In genomic region chrX:157949256-157949655, GRCm38 (mm10) we compare ENCODE assay signal across 17 mouse cellular contexts.
"Had no signal": no experiment of that assay in that cellular context is flagged by ENCODE, and none has a peak within 500 bp of the region (broad histone marks: within the 10 kb centered on the region; RNA-seq: fewer than 3 reads in every experiment).

No protein-coding gene starts in this region.

- H3K27ac ChIP-seq: lung, embryonic 15.5 days; macrophage; midbrain, embryonic 13.5 days; midbrain, embryonic 15.5 days; neural tube, embryonic 12.5 days; stomach, embryonic 15.5 days; stomach, postnatal 0 days had no signal

- DNase-seq: lung, adult 2 months; lung, postnatal 14 days; lung, postnatal 36 days; right cerebral cortex, postnatal 14 days; thymus, adult 2 months; thymus, postnatal 25 days; thymus, postnatal 4 days had no signal

- H3K9ac ChIP-seq: lung, embryonic 15.5 days; midbrain, embryonic 13.5 days; midbrain, embryonic 15.5 days; neural tube, embryonic 12.5 days; stomach, embryonic 15.5 days had no signal

- H3K36me3 ChIP-seq: lung, embryonic 15.5 days; midbrain, embryonic 13.5 days; midbrain, embryonic 15.5 days; neural tube, embryonic 12.5 days; stomach, embryonic 15.5 days had no signal

- H3K4me1 ChIP-seq: lung, embryonic 15.5 days; megakaryocyte, embryonic 14.5 days; midbrain, embryonic 13.5 days; midbrain, embryonic 15.5 days; neural tube, embryonic 12.5 days; stomach, embryonic 15.5 days had no signal

- H3K9me3 ChIP-seq: lung, embryonic 15.5 days; megakaryocyte, embryonic 14.5 days; midbrain, embryonic 13.5 days; midbrain, embryonic 15.5 days; neural tube, embryonic 12.5 days; stomach, embryonic 15.5 days had no signal

- ATAC-seq: lung, postnatal 0 days; midbrain, embryonic 13.5 days; midbrain, embryonic 15.5 days had no signal

- H3K4me2 ChIP-seq: lung, embryonic 15.5 days; midbrain, embryonic 11.5 days; midbrain, embryonic 13.5 days; midbrain, embryonic 15.5 days; neural tube, embryonic 12.5 days; stomach, embryonic 15.5 days had no signal

- H3K4me3 ChIP-seq: lung, embryonic 15.5 days; megakaryocyte, embryonic 14.5 days; midbrain, embryonic 13.5 days; midbrain, embryonic 15.5 days; neural tube, embryonic 12.5 days; stomach, embryonic 15.5 days had no signal

- H3K27me3 ChIP-seq: lung, embryonic 15.5 days; megakaryocyte, embryonic 14.5 days; midbrain, embryonic 13.5 days; midbrain, embryonic 15.5 days; neural tube, embryonic 12.5 days; stomach, embryonic 15.5 days had no signal
